Mouse (Mus musculus) embryonic facial prominence, embryonic 12.5 days (tissue): ENCODE measurements around the gene Wdr54. TPM values are rescaled to one million over a fixed set of nuclear protein-coding genes. Genes with fewer than 3 reads are reported as not detected.

Source experiments
- ATAC-seq: fragments of 200-750 bp; cut with Nextera tagmentation; 2 replicates; pipeline ENCODE4 v1.8.0; 2017; ENCODE audit not compliant: insufficient number of reproducible peaks, insufficient read depth, low FRiP score, low TSS enrichment
- H3K27ac ChIP-seq: fragments of 300-500 bp; sonication (generic); 2 replicates; pipeline ENCODE4 v1.5.1; 2016; ENCODE audit warnings: mild to moderate bottlenecking
- H3K27me3 ChIP-seq: fragments of 300-500 bp; sonication (generic); 2 replicates; pipeline ENCODE4 v1.6.1; 2016; ENCODE audit warnings: mild to moderate bottlenecking, moderate library complexity
- H3K36me3 ChIP-seq: fragments of 300-500 bp; sonication (generic); 2 replicates; pipeline ENCODE4 v1.6.1; 2016; ENCODE audit warnings: mild to moderate bottlenecking
- H3K4me1 ChIP-seq: fragments of 300-500 bp; sonication (generic); 2 replicates; pipeline ENCODE4 v1.6.1; 2016
- H3K4me2 ChIP-seq: fragments of 300-500 bp; sonication (generic); replicated peaks from 2 replicates; pipeline ENCODE4 v1.6.1; 2016; ENCODE audit warnings: mild to moderate bottlenecking, moderate library complexity
- H3K4me3 ChIP-seq: fragments of 300-500 bp; sonication (generic); 2 replicates; pipeline ENCODE4 v1.5.1; 2016; ENCODE audit warnings: mild to moderate bottlenecking
- H3K9ac ChIP-seq: fragments of 300-500 bp; sonication (generic); 2 replicates; pipeline ENCODE4 v1.6.1; 2016; ENCODE audit warnings: mild to moderate bottlenecking, moderate library complexity
- H3K9me3 ChIP-seq: fragments of 300-500 bp; sonication (generic); 2 replicates; pipeline ENCODE4 v1.6.1; 2016; ENCODE audit warnings: mild to moderate bottlenecking, moderate library complexity
- WGBS: fragments of 180-500 bp; shearing (Covaris S2); methylation state at CpG from one replicate; pipeline ENCODE4 v1.1.7; 2016; 5-methylcytosine and 5-hydroxymethylcytosine counted together
- polyA plus RNA-seq: library from polyadenylated mRNA; unstranded; fragments of >200 nt; fragmentation: Nextera tagmentation; extraction: Ambion mirVana; gene quantifications from 2 replicates; pipeline ENCODE4 v1.2.1, GENCODE M21; 2016

Wdr54 gene
- polyA plus RNA-seq: 10.0 and 11.3 TPM in 2 replicates

DNA sequence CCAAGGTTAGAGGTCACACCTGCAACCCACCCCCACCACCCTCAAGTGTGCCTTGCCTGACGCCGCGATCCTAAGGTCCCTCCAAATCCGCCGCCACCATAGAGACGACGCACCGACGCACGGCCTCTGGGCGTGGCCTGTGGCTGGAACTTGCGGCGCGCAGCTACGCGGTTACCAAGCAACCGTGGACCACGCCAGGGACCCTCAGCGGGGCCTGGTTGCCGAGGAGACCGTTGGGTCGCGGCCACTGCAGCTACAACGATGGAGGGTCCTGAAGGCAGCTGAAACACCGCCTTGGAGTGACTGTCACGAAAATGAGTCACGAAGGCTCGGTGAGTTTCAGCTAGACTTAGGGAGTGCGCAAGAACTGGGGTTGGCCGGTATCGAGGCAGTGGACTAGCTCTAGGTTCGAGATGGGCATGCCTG lies at the start of gene Wdr54, which contains the start of gene 1700003E16Rik:
Wdr54 (minus strand) TSS at position 139 of the 426 bp plus-strand sequence.
1700003E16Rik (plus strand) TSS at position 146 of the 426 bp plus-strand sequence.
- no peak within 1 kb of the TSS for H3K27ac ChIP-seq
- WGBS: 1% methylated on average over 32 of the region's 32 CpGs

DNA sequence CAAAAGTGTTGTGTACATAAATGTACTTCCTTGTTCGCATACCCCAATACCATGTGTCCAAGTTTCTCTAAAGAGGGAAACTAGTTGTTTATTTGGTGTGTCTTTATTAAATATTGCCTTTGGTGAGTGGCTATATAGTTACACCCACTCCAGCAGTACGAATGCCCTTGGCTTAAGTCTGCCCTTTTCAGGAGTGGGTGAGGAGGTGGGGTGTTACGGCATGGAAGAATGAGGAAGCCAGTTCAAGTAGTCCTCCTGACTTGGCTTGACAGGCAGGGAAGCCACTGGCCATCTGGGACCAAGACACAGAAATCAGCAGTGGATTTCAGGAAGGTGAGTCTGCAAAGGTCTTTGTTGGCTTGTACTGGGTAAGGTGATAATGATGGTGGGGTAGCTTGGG lies 49.7 kb upstream of the Wdr54 start:
- no peak overlapping the region for H3K9ac ChIP-seq
- 0 out of 2 replicates have a peak, but pooled peaks cover 5% of the 10 kb centered on the region for H3K4me1 ChIP-seq
- no peak overlapping the region for H3K4me2 ChIP-seq
- WGBS: 90% methylated on average over 3 of the region's 3 CpGs
- H3K36me3 ChIP-seq: no peaks in the 10 kb centered on the region
- H3K4me3 ChIP-seq: no peak overlapping the region
- H3K27ac ChIP-seq: no peak overlapping the region
- H3K9me3 ChIP-seq: no peaks in the 10 kb centered on the region
- no peaks in the 10 kb centered on the region for H3K27me3 ChIP-seq
- no peak for ATAC-seq

More for the DNA sequence above, at the start of gene Wdr54, which contains the start of gene 1700003E16Rik:
- Histone ChIP-seq H3K9ac (peak within 1 kb of the TSS; percentile 61), H3K4me3 (peak within 1 kb of the TSS; percentile 55), H3K9me3 (no peaks in the 10 kb centered on the region), H3K4me2 (peak within 1 kb of the TSS; percentile 86), H3K4me1 (peaks cover 16% of the 10 kb centered on the region), H3K27me3 (peaks cover 15% of the 10 kb centered on the region), H3K36me3 (peaks cover 21% of the 10 kb centered on the region; the same call in 1 of the 2 replicates)
- ATAC-seq: peak; percentile 83

DNA sequence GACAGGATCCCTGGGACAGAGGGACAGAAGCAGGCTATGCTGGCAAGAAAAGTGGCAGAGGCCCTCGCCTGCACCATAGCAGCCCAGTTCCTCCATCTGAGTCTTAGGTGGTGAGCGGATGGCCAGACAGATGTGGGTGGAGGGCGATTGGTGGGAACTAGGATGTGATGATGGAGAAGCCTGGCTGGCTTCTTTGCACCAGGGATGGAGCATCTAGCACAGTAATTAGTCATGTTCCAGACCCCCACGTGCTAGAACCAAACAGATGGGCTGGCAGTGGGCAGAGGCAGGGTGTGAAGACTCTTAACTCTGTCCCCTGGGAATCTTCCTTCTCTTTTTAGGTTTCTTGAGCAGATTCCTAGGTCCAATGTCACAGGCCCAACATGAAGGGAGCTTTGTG lies 47.1 kb upstream of the Wdr54 start:
- WGBS: 90% methylated on average over 4 of the region's 4 CpGs
- no peaks in the 10 kb centered on the region for H3K4me1 ChIP-seq
- H3K36me3 ChIP-seq: peaks cover 22% of the 10 kb centered on the region
- H3K9ac ChIP-seq: no peak overlapping the region
- no peak overlapping the region for H3K27ac ChIP-seq
- H3K27me3 ChIP-seq: no peaks in the 10 kb centered on the region
- ATAC-seq: no peak
- no peaks in the 10 kb centered on the region for H3K9me3 ChIP-seq
- no peak overlapping the region for H3K4me3 ChIP-seq
- no peak overlapping the region for H3K4me2 ChIP-seq

DNA sequence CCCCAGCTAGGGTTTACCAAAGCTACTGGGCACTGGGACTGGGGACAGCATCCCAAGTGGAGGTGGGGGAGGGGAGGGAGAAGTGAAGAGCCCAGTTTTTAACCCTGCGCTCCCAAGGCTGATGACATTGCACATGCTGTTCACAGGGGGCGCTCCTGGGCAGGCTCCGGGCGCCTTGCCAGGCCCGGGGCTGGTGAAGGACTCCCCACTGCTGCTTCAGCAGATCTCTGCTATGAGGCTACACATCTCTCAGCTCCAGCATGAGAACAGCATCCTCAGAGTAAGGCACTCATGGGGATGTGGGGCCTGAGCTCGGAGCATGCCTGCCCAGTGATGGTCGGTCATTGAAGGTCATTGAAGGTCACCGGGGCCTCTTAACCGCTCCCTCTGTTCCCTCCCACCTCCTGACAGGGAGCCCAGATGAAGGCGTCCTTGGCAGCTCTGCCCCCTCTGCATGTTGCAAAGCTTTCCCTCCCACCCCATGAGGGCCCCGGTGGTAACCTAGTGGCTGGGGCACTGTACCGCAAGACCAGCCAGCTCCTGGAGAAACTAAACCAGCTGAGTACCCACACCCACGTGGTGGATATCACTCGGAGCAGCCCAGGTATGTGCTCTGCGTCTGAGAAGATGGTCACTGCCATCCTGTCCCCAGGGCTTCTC lies 41.3 kb upstream of the Wdr54 start:
- 48% methylated on average over 15 of the region's 15 CpGs for WGBS
- Histone ChIP-seq H3K4me2 (no peak overlapping the region), H3K27ac (no peak overlapping the region), H3K9me3 (no peaks in the 10 kb centered on the region), H3K27me3 (no peaks in the 10 kb centered on the region), H3K36me3 (peaks cover 81% of the 10 kb centered on the region), H3K9ac (no peak overlapping the region), H3K4me1 (no peaks in the 10 kb centered on the region), H3K4me3 (no peak overlapping the region)
- no peak for ATAC-seq

DNA sequence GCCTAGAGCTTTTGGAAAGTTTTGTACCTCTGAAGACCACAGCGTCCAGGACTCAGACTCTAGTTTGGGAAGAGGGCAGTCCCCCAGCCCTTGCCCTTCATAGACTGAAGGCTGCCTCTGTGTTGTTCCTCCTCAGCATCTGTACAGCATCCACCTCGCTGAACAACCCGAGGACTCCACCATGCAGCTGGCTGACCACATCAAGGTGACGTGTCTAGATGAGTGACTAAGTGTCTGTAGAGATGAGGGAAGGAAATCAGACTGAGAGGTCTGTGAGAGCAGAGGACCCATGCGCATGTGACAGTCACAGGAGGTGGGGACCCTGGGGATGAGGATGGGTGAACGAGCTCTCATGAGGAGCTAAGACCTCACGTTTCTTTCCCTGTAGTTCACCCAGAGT lies 37.4 kb upstream of the Wdr54 start:
- H3K9ac ChIP-seq: no peak overlapping the region
- no peak for ATAC-seq
- no peaks in the 10 kb centered on the region for H3K4me1 ChIP-seq
- WGBS: 94% methylated on average over 7 of the region's 7 CpGs
- no peak overlapping the region for H3K27ac ChIP-seq
- H3K36me3 ChIP-seq: peaks cover 100% of the 10 kb centered on the region
- H3K4me3 ChIP-seq: no peak overlapping the region
- no peak overlapping the region for H3K4me2 ChIP-seq
- H3K9me3 ChIP-seq: no peaks in the 10 kb centered on the region
- no peaks in the 10 kb centered on the region for H3K27me3 ChIP-seq

DNA sequence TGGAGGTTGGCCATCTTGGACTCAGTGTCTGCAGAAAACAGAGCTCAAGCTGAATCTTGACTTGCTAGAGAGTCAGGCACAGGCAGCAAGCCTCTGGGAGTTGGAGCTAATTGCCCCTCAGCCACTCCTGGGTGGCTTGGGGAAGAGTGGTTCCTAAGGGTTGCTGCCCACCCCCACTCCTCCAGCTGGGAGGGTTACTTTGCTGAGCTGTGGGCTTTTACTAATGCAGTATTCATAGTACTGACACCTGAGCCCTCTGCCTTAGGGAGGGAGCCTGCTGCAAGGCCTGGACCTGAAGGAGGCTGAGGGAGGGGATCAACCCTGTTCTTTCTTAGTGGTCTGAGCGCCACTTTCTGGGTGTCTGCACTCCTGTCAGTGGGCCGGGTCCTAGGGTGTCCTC lies 30.7 kb upstream of the Wdr54 start:
- WGBS: 68% methylated on average over 2 of the region's 2 CpGs
- Histone ChIP-seq H3K27me3 (no peaks in the 10 kb centered on the region), H3K4me1 (peaks cover 24% of the 10 kb centered on the region), H3K4me3 (0 out of 2 replicates have a peak overlapping the region, but pooled peaks have one; percentile 5), H3K9ac (no peak overlapping the region), H3K9me3 (no peaks in the 10 kb centered on the region), H3K27ac (peak overlapping the region; percentile 80), H3K4me2 (0 out of 2 replicates have a peak overlapping the region, but pooled peaks have one; percentile 49), H3K36me3 (peaks cover 64% of the 10 kb centered on the region)
- peak; percentile 37; the same call in 1 of the 2 replicates for ATAC-seq

DNA sequence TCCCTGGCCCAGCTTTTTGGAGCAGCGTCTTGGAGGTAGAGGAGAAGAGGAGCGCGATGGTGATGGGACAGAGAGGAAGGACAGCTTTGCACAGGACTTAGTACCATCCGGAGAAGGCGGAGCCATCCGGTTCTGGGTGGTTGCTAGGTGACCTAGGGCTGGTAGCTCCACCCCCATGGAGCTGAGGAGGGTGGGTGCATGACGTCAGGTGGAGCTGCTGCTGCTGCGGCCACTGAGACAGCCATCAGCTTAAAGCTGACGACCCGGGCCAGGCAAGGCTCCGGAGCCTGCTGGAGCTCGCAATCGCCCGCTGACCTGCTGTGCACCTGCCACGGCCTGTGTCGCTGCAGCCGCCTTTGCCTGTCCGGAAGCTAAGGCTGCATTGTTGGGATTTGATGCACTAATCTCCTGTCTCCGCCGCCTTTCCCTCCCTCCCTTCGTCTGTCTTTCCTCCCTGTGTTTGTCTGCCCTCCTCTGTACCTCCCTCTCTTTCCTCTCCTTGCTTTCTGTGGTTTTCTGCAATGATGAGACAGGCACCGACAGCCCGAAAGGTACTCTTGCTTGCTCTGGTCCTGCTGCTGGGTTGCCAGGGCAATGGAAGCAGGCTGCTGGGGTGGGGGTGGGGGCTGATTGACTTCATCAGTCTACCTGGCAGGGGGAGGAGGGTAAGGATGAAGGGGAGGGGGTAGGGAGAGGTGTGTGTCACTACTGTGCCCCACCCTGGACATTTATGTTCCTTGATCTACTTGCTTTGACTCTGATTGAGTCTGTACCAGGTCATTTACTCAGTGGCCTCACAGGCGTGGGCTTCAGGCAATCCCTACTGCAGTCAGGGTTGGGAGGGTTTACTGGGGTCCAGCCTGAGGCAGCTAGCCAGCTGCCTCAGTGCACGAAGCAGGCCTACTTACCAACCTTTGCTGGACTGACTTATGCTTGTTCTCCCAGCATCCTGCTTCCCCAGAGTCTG lies 30.0 kb upstream of the Wdr54 start:
- peak; percentile 80 for ATAC-seq

DNA sequence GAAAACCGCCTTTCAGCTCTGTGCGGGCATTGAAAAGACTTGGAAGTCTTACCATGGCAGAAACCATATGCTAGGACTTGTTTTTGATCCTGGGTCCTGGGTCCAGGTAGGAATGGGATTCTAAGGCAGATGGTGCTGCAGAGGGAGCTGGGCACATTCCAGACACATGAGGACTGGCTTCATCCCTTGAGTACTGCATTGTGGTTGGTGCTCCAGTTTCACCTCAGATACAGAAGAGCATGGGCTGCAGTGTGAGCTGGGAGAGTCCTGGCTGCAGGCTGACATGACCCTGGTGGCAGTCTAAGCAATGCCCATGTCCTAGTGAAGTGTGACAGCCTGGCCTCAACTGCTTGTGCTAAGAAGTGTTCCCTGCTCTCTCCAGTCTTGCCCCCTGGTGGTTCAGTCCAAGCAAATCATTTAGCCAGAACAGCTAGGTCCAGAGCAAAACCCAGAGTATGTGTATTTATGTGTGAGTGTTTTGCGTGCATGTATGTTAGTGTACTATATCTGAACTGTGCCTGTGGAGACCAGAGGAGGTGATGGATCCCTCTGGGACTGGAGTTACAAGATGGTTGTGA lies 28.8 kb upstream of the Wdr54 start:
- no peak overlapping the region for H3K9ac ChIP-seq
- no peak overlapping the region for H3K27ac ChIP-seq
- H3K4me2 ChIP-seq: no peak overlapping the region
- no peaks in the 10 kb centered on the region for H3K27me3 ChIP-seq
- 88% methylated on average over 3 of the region's 3 CpGs for WGBS
- H3K36me3 ChIP-seq: peaks cover 44% of the 10 kb centered on the region
- no peak for ATAC-seq
- peaks cover 26% of the 10 kb centered on the region for H3K4me1 ChIP-seq
- no peaks in the 10 kb centered on the region for H3K9me3 ChIP-seq
- no peak overlapping the region for H3K4me3 ChIP-seq

More for the DNA sequence above, 30.0 kb upstream of the Wdr54 start:
- H3K27ac ChIP-seq: peak overlapping the region; percentile 80
- H3K4me2 ChIP-seq: peak overlapping the region; percentile 49
- H3K4me1 ChIP-seq: peaks cover 24% of the 10 kb centered on the region
- no peaks in the 10 kb centered on the region for H3K9me3 ChIP-seq
- 10% methylated on average over 25 of the region's 25 CpGs for WGBS
- H3K9ac ChIP-seq: peak overlapping the region; percentile 46
- H3K4me3 ChIP-seq: peak overlapping the region; percentile 26
- H3K36me3 ChIP-seq: peaks cover 56% of the 10 kb centered on the region
- no peaks in the 10 kb centered on the region for H3K27me3 ChIP-seq

DNA sequence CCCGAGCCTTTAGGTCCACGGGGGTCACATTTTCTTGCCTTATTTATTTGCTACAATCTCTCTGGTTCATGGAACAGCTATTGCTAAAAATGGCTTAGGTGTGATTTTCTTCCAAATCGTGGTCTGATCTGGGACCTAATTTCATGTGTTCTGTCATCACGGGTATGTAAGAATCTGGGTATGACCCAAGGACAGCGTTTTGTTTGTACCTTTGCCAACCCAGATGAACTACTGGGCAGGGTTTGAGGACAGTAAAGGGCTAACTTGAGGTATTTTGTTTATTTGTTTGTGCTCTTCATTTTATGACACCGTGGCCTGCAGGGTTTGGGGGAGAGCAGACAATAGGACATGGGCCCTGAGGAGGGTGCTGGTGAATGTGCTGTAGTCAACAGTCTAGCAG lies 24.4 kb upstream of the Wdr54 start:
- H3K4me3 ChIP-seq: no peak overlapping the region
- H3K4me2 ChIP-seq: no peak overlapping the region
- WGBS: 80% methylated on average over 6 of the region's 6 CpGs

DNA sequence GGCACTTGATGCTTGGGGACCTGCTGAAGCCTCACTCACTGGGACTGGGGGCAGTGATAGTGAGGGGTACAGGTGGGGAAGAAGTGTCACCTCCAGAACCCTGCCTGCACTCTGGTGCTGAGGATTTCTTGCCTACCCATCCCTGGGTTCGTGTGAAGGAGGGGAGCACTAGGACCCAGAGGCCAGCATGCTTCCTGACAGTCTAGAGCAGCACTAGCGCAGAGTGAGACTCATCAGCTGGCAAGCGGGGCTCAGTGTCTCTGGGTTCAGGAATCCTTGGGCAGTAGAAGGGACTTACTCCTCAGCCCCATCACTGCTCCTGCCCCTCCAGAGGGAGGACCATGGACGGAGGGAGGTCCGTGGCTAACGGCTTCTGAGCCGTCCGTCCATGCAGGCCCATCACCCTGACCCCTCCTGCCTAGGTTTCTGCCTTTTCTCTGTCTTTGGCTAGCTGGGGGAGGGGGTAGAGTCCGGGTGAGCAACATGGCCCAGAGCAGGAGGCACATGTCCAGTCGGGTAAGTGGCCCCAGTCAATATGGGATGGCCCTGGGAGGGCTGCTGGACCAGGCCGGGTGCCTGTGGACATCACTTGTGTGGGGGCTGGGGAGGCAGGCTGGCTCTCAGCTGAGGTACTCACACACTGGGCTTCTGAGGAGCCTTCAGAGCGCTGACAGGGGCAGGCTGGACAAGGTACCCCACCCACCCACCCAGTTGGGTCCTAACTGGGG lies 23.4 kb upstream of the Wdr54 start:
- Histone ChIP-seq H3K9me3 (no peaks in the 10 kb centered on the region), H3K36me3 (peaks cover 28% of the 10 kb centered on the region), H3K27ac (no peak overlapping the region), H3K4me3 (peak overlapping the region; percentile 32), H3K9ac (peak overlapping the region; percentile 55), H3K4me2 (peak overlapping the region; percentile 60), H3K4me1 (peaks cover 16% of the 10 kb centered on the region), H3K27me3 (no peaks in the 10 kb centered on the region)
- peak; percentile 58; the same call in 1 of the 2 replicates for ATAC-seq
- 14% methylated on average over 12 of the region's 12 CpGs for WGBS

More for the DNA sequence above, 24.4 kb upstream of the Wdr54 start:
- Histone ChIP-seq H3K4me1 (peaks cover 21% of the 10 kb centered on the region), H3K9ac (no peak overlapping the region), H3K27me3 (no peaks in the 10 kb centered on the region), H3K27ac (no peak overlapping the region), H3K36me3 (peaks cover 31% of the 10 kb centered on the region), H3K9me3 (no peaks in the 10 kb centered on the region)
- no peak for ATAC-seq

DNA sequence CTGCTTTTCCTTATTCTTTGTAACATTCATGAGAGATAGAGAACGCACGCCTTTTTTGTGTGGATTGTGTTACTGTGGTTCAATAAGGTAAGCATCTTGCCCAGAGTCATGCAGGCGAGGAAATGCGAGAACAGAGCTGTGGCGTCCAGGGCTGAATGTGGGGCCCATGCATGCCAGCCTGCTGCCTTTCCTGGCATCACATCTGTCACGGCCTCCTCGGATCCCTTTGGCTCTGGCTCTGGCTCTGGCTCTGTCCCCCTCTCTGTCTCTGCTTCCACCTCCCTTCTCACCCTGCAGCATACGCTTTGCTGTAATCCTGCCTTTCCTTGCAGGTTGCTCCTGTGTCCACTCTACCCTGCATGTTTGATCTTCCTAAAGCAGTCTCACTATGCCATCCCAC lies 19.8 kb upstream of the Wdr54 start:
- Histone ChIP-seq H3K4me1 (peaks cover 16% of the 10 kb centered on the region), H3K4me3 (no peak overlapping the region), H3K27me3 (no peaks in the 10 kb centered on the region), H3K9me3 (no peaks in the 10 kb centered on the region), H3K9ac (no peak overlapping the region), H3K36me3 (peaks cover 4% of the 10 kb centered on the region; the same call in 1 of the 2 replicates), H3K4me2 (no peak overlapping the region), H3K27ac (no peak overlapping the region)
- WGBS: 83% methylated on average over 8 of the region's 8 CpGs
- no peak for ATAC-seq
